Mouse (Mus musculus): Measurements from ENCODE around the gene Med21. TPM values are rescaled to one million over a fixed set of nuclear protein-coding genes. Genes with fewer than 3 reads are reported as not detected.

The Med21 gene
- polyA plus RNA-seq, 1 experiment from 2014 or later: 153 TPM

DNA sequence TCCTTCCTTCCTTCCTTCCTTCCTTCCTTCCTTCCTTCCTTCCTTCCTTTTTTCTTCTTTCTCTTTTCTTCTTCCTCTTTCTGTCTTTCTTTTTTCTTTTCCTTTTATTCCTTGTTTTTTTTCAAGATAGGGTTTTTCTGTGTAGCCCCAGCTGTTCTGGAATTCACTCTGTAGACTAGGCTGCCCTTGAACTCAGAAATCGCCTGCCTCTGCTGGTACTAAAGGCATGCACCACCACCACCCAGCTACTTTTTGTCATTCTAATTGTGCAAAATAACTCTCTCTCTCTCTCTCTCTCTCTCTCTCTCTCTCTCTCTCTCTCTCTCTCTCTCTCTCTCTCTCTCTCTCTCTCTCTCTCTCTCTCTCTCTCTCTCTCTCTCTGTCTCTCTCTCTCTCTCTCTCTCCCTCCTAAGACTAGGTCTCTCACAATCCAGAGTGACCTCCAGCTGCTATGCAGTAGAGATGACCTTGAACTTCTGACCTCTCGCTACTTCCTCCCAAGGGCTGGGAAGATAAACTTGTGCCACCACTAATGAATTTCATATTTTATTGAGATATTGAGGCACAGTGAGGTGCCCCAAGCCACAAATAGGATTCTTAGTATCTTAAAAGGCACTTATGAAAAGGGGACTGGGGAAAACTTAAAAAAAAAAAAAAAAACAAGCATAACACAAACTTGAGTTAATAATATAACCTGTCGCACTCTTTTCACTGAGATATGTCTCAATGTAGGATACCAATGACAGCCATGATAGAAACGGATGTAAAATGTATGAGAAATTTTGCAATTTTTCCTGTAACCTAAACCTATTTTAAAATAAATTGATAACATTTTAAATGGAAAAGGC is 7.4 kb upstream of the Med21 start:
- no peak for TF ChIP-seq CTCF (IDR thresholded peaks at IDR 0.05; ENCODE audit: low read depth)
- 67% methylated on average over 4 of the region's 4 CpGs for WGBS
- Histone ChIP-seq H3K27ac (no peak overlapping the region), H3K4me1 (replicated peaks; ENCODE audit: insufficient read depth, low read length) (peaks cover 5% of the 10 kb centered on the region; the same call in 1 of the 2 replicates), H3K36me3 (ENCODE audit: insufficient read depth, low read length) (no peaks in the 10 kb centered on the region), H3K9ac (ENCODE audit: low read depth, low read length) (no peak overlapping the region), H3K4me3 (replicated peaks; ENCODE audit: low read depth, low read length) (peak overlapping the region; percentile 82), H3K9me3 (replicated peaks; ENCODE audit: low read length) (no peaks in the 10 kb centered on the region), H3K27me3 (ENCODE audit: insufficient read depth, low read length) (no peaks in the 10 kb centered on the region), H3K4me2 (ENCODE audit: low read length) (no peak overlapping the region)
- ATAC-seq (replicated peaks; ENCODE audit: low FRiP score, low read depth) (no peak), DNase-seq (ENCODE audit: low spot score) (no peak)

GRCm38 (mm10) chr6:146636482-146636881 is 5.9 kb upstream of the Med21 start:
- ATAC-seq (replicated peaks; ENCODE audit: low FRiP score, low read depth): no peak
- Histone ChIP-seq H3K27ac (no peak overlapping the region), H3K4me1 (replicated peaks; ENCODE audit: insufficient read depth, low read length) (peaks cover 5% of the 10 kb centered on the region; the same call in 1 of the 2 replicates), H3K4me3 (replicated peaks; ENCODE audit: low read depth, low read length) (no peak overlapping the region), H3K9ac (ENCODE audit: low read depth, low read length) (no peak overlapping the region), H3K27me3 (ENCODE audit: insufficient read depth, low read length) (no peaks in the 10 kb centered on the region), H3K4me2 (ENCODE audit: low read length) (no peak overlapping the region), H3K9me3 (replicated peaks; ENCODE audit: low read length) (no peaks in the 10 kb centered on the region), H3K36me3 (ENCODE audit: insufficient read depth, low read length) (no peaks in the 10 kb centered on the region)
- DNase-seq (ENCODE audit: low spot score): no peak
- no peak for TF ChIP-seq CTCF (IDR thresholded peaks at IDR 0.05; ENCODE audit: low read depth)
- WGBS: 86% methylated on average over 5 of the region's 5 CpGs

DNA sequence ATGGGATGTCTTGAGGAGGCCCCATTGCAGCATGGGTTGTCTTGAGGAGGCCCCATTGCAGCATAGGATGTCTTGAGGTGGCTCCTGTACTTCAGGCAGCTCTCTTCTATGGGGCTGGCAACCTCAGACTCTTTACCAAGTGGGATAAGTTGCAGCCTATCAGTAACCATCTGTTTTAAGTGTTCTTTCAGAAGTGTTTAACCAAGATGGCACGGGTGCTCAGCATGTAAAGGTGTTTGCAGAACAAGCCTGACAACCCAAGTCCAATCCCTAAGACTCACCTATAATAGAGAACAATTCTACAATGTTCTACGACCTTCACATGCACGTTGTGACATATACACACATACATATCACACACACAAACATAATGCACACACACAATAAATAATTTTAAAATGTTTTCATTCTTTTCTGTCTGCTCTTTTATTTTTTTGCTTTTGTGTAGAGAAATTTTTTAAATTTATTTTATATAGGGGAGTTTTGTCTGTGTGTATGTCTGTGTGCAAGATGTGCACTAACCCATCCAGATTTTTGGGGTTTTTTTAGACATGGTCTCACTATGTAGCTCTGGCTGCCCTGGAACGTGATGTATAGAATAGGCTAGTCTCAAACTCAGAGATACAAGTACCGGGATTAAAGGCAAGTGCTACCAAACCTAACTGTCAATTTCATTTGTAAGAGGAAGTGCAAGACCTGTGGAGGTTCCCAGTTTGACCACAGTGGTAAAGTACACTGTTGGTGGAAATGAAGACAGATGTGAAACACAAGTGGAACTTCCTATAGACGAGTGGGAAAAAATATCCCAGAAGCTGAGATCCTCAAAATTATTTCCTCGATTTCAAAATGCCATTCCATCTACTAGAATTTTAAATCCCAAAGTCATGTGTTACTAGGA is 2.0 kb upstream of the Med21 start:
- Histone ChIP-seq H3K27ac (no peak overlapping the region), H3K36me3 (ENCODE audit: insufficient read depth, low read length) (no peaks in the 10 kb centered on the region), H3K4me2 (ENCODE audit: low read length) (no peak overlapping the region), H3K9ac (ENCODE audit: low read depth, low read length) (no peak overlapping the region), H3K4me3 (replicated peaks; ENCODE audit: low read depth, low read length) (no peak overlapping the region), H3K27me3 (ENCODE audit: insufficient read depth, low read length) (no peaks in the 10 kb centered on the region), H3K4me1 (replicated peaks; ENCODE audit: insufficient read depth, low read length) (peaks cover 3% of the 10 kb centered on the region; the same call in 1 of the 2 replicates), H3K9me3 (replicated peaks; ENCODE audit: low read length) (no peaks in the 10 kb centered on the region)
- TF ChIP-seq CTCF (IDR thresholded peaks at IDR 0.05; ENCODE audit: low read depth): no peak
- DNase-seq (ENCODE audit: low spot score) (no peak), ATAC-seq (replicated peaks; ENCODE audit: low FRiP score, low read depth) (no peak)
- 89% methylated on average over 7 of the region's 7 CpGs for WGBS

GRCm38 (mm10) chr6:146640991-146641390 is 1.4 kb upstream of the Med21 start:
- TF ChIP-seq CTCF (IDR thresholded peaks at IDR 0.05; ENCODE audit: low read depth): no peak
- DNase-seq (ENCODE audit: low spot score): no peak
- Histone ChIP-seq H3K27ac (no peak overlapping the region), H3K9me3 (replicated peaks; ENCODE audit: low read length) (no peaks in the 10 kb centered on the region), H3K4me2 (ENCODE audit: low read length) (no peak overlapping the region), H3K27me3 (ENCODE audit: insufficient read depth, low read length) (no peaks in the 10 kb centered on the region), H3K36me3 (ENCODE audit: insufficient read depth, low read length) (no peaks in the 10 kb centered on the region), H3K4me3 (replicated peaks; ENCODE audit: low read depth, low read length) (no peak overlapping the region), H3K9ac (ENCODE audit: low read depth, low read length) (no peak overlapping the region), H3K4me1 (replicated peaks; ENCODE audit: insufficient read depth, low read length) (peaks cover 3% of the 10 kb centered on the region; the same call in 1 of the 2 replicates)
- 72% methylated on average over 6 of the region's 6 CpGs for WGBS
- no peak for ATAC-seq (replicated peaks; ENCODE audit: low FRiP score, low read depth)

DNA sequence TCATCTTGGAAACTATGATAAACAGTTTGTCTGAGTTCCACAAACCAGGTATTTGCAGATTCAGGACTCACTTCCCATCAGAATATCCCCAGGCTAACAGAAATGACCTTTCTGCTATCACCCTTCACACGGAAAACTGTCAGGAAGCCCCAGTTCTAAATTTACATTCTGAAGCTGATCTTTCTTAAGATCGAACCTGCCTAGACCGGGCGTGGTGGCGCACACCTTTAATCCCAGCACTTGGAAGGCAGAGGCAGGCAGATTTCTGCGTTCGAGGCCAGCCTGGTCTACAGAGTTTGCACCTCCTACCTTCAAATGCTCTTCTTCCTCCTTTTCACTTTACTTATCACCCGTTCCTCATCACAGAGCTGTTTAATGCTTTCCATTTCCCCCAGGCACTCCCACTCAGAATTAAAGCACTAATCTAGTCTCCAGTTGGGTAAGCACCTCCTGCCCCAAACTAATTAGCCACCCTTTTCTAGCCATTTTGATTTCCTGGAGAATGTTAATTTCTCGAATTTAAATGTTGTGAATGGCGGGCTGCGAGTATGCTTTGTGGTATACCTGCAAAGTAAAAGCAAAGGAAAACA is 631 bp upstream of the Med21 start:
- H3K4me3 ChIP-seq (replicated peaks; ENCODE audit: low read depth, low read length): peak overlapping the region; percentile 86
- no peak overlapping the region for H3K27ac ChIP-seq
- H3K9me3 ChIP-seq (replicated peaks; ENCODE audit: low read length): no peaks in the 10 kb centered on the region
- H3K4me1 ChIP-seq (replicated peaks; ENCODE audit: insufficient read depth, low read length): peaks cover 3% of the 10 kb centered on the region; the same call in 1 of the 2 replicates
- peak overlapping the region; percentile 52; the same call in 1 of the 2 replicates for H3K9ac ChIP-seq (ENCODE audit: low read depth, low read length)
- DNase-seq (ENCODE audit: low spot score) (no peak), ATAC-seq (replicated peaks; ENCODE audit: low FRiP score, low read depth) (no peak)
- no peaks in the 10 kb centered on the region for H3K36me3 ChIP-seq (ENCODE audit: insufficient read depth, low read length)
- peak overlapping the region; percentile 85 for H3K4me2 ChIP-seq (ENCODE audit: low read length)
- no peaks in the 10 kb centered on the region for H3K27me3 ChIP-seq (ENCODE audit: insufficient read depth, low read length)
- no peak for TF ChIP-seq CTCF (IDR thresholded peaks at IDR 0.05; ENCODE audit: low read depth)
- 63% methylated on average over 11 of the region's 11 CpGs for WGBS

- Histone ChIP-seq H3K9ac (ENCODE audit: low read depth, low read length) (peak overlapping the region; percentile 94), H3K36me3 (ENCODE audit: insufficient read depth, low read length) (no peaks in the 10 kb centered on the region), H3K9me3 (replicated peaks; ENCODE audit: low read length) (no peaks in the 10 kb centered on the region), H3K27me3 (ENCODE audit: insufficient read depth, low read length) (no peaks in the 10 kb centered on the region), H3K4me3 (replicated peaks; ENCODE audit: low read depth, low read length) (peak overlapping the region; percentile 86), H3K4me2 (ENCODE audit: low read length) (peak overlapping the region; percentile 85), H3K4me1 (replicated peaks; ENCODE audit: insufficient read depth, low read length) (peaks cover 3% of the 10 kb centered on the region; the same call in 1 of the 2 replicates), H3K27ac (peak overlapping the region; percentile 96)
- TF ChIP-seq CTCF (IDR thresholded peaks at IDR 0.05; ENCODE audit: low read depth): no peak
- 20% methylated on average over 11 of the region's 11 CpGs for WGBS
- ATAC-seq (replicated peaks; ENCODE audit: low FRiP score, low read depth) (no peak), DNase-seq (ENCODE audit: low spot score) (peak; percentile 43)
These were observed 830 bp downstream of the Med21 start for GRCm38 (mm10) chr6:146643184-146643570.
